8 mouse cellular contexts compared by ENCODE assay signal in the genomic region with DNA sequence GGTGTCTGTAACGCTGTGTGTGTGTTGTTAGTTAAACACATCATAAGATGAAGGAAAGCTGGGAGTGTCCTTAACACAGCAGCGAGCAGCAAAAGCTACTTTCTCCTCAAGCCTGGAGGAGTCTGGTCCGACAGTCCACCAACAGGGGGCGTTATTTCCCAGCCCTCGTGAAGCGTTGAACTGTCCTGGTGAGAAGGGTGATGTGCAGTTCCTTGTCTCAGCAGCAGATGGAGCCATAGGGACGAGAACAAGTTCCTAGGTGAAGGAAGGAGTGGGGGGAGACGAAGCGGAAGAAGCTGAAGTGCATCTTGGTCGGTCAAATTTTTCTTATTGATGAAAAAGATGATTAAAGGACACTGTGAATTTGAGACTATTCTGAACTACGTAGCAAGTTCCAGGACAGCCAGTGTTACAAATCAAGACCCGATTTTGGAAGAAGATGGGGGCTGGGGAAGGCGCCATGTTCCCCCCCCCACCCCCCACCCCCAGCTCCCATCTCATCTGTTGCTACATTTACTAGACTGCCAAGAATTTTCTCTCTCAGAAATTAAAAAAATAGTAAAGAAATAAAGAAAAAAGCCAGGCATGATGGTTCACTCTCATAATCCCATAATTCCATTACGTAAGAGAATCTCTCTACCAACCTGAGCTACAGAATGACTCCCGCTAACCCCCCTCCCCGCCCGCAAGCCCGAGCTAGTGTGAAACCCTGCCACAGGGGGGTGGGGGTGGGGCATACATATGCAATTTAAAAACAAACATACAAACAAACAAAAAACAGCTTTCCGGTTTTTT. TPM values are rescaled to one million over a fixed set of nuclear protein-coding genes. Genes with fewer than 3 reads are reported as not detected.
A peak's percentile ranks its signal among the peaks of the same experiment; 100 is the strongest.
DNase-seq lines count a peak whose midpoint lies in the region; ATAC-seq and TF ChIP-seq lines count a peak whose summit lies in the region.

No protein-coding gene starts in this region.

- in situ Hi-C loops in ES-E14 (cut with MboI; ENCODE audit: low sequenced_read_pairs in 2 of 2, unreplicated experiment in 2 of 2) = loop anchor here in 1 of 2 experiments (10.0 kb wide), 1 partner anchor 115 kb away; no protein-coding TSS in a partner anchor

- ATAC-seq in forebrain, embryonic 15.5 days (replicated peaks) = peak; percentile 94
- ATAC-seq in liver, embryonic 16.5 days (ENCODE audit: low read depth) = peak; percentile 50; the same call in 1 of the 2 replicates
- ATAC-seq in neural tube, embryonic 13.5 days (ENCODE audit: low read depth) = peak; percentile 94

- peak overlapping the region; percentile 53 for H3K4me2 ChIP-seq in forebrain, embryonic 15.5 days (replicated peaks)
- H3K4me2 ChIP-seq in liver, embryonic 16.5 days (ENCODE audit: low read depth, low read length) = peak overlapping the region; percentile 41
- H3K4me2 ChIP-seq in neural tube, embryonic 13.5 days = peak overlapping the region; percentile 66

- no peaks in the 10 kb centered on the region for H3K9me3 ChIP-seq in ES-E14 (ENCODE audit: control insufficient read depth, insufficient read depth, low read depth, low read length)
- no peaks in the 10 kb centered on the region for H3K9me3 ChIP-seq in forebrain, embryonic 15.5 days
- H3K9me3 ChIP-seq in liver, embryonic 16.5 days (replicated peaks; ENCODE audit: control insufficient read depth, low read length) = no peaks in the 10 kb centered on the region
- H3K9me3 ChIP-seq in neural tube, embryonic 13.5 days = no peaks in the 10 kb centered on the region

- peak overlapping the region; percentile 5; the same call in 1 of the 2 replicates for H3K27ac ChIP-seq in ES-E14 (ENCODE audit: insufficient read depth, low read depth, low read length, poor library complexity, severe bottlenecking)
- 0 out of 2 replicates have a peak overlapping the region, but pooled peaks have one; percentile 6 for H3K27ac ChIP-seq in forebrain, embryonic 15.5 days (replicated peaks)
- H3K27ac ChIP-seq in liver, embryonic 16.5 days (ENCODE audit: low read length) = no peak overlapping the region
- no peak overlapping the region for H3K27ac ChIP-seq in neural tube, embryonic 13.5 days (replicated peaks)

- intact Hi-C loops in heart, postnatal 14 days (cut with DNase I) = loop anchor here (1.0 to 10.0 kb wide), 3 partner anchors 51 to 205 kb away; partner anchors contain the start of gene Necap1

- peaks cover 2 to 17% of the 10 kb centered on the region in 2 experiments; a peak in 2 of 4 replicates for H3K4me1 ChIP-seq in ES-E14 (ENCODE audit: control insufficient read depth in 2 of 2, insufficient read depth in 2 of 2, low read length in 2 of 2, poor library complexity in 1 of 2)
- H3K4me1 ChIP-seq in forebrain, embryonic 15.5 days = peaks cover 3% of the 10 kb centered on the region; the same call in 1 of the 2 replicates
- H3K4me1 ChIP-seq in liver, embryonic 16.5 days (ENCODE audit: control insufficient read depth, low read depth, low read length) = no peaks in the 10 kb centered on the region
- peaks cover 7% of the 10 kb centered on the region; the same call in 1 of the 2 replicates for H3K4me1 ChIP-seq in neural tube, embryonic 13.5 days (replicated peaks)

- no peaks in the 10 kb centered on the region for H3K36me3 ChIP-seq in ES-E14 (ENCODE audit: control insufficient read depth, insufficient read depth, low read length, poor library complexity, severe bottlenecking)
- no peaks in the 10 kb centered on the region for H3K36me3 ChIP-seq in forebrain, embryonic 15.5 days
- no peaks in the 10 kb centered on the region for H3K36me3 ChIP-seq in liver, embryonic 16.5 days (ENCODE audit: control insufficient read depth, insufficient read depth)
- H3K36me3 ChIP-seq in neural tube, embryonic 13.5 days = no peaks in the 10 kb centered on the region

- no peak overlapping the region for H3K9ac ChIP-seq in ES-E14 (ENCODE audit: insufficient read depth, low read depth, low read length, poor library complexity, severe bottlenecking)
- H3K9ac ChIP-seq in forebrain, embryonic 15.5 days (replicated peaks) = peak overlapping the region; percentile 40
- H3K9ac ChIP-seq in liver, embryonic 16.5 days (ENCODE audit: low read depth, low read length) = no peak overlapping the region
- H3K9ac ChIP-seq in neural tube, embryonic 13.5 days = peak overlapping the region; percentile 64

- H3K27me3 ChIP-seq in forebrain, embryonic 15.5 days = no peaks in the 10 kb centered on the region
- peaks cover 2% of the 10 kb centered on the region; the same call in 1 of the 2 replicates for H3K27me3 ChIP-seq in liver, embryonic 16.5 days (ENCODE audit: control insufficient read depth, insufficient read depth, low read depth, low read length)
- peaks cover 2% of the 10 kb centered on the region; the same call in 1 of the 2 replicates for H3K27me3 ChIP-seq in neural tube, embryonic 13.5 days

- 5% methylated on average over 19 of the region's 19 CpGs for WGBS in forebrain, embryonic 15.5 days
- WGBS in large intestine, adult 2 months = 12% methylated on average over 19 of the region's 19 CpGs
- WGBS in liver, embryonic 16.5 days (ENCODE audit: insufficient replicate concordance) = 9% methylated on average over 19 of the region's 19 CpGs
- WGBS in neural tube, embryonic 13.5 days = 8% methylated on average over 19 of the region's 19 CpGs

- H3K4me3 ChIP-seq in ES-E14 (ENCODE audit: insufficient read depth in 1 of 2, low read depth in 1 of 2, low read length in 2 of 2, poor library complexity in 1 of 2, severe bottlenecking in 1 of 2) = peak overlapping the region; percentile 28 to 52; a peak in 3 of 4 replicates
- peak overlapping the region; percentile 49 for H3K4me3 ChIP-seq in forebrain, embryonic 15.5 days
- 0 out of 2 replicates have a peak overlapping the region, but pooled peaks have one; percentile 27 for H3K4me3 ChIP-seq in liver, embryonic 16.5 days (ENCODE audit: low read depth, low read length)
- H3K4me3 ChIP-seq in neural tube, embryonic 13.5 days = peak overlapping the region; percentile 44

- peak; percentile 100 for DNase-seq in ES-E14 (ENCODE audit: low read depth, low spot score)
- peak; percentile 94 for DNase-seq in cerebellum, adult 11-12 months
- DNase-seq in heart, postnatal 14 days = peak; percentile 78 to 90
- DNase-seq in large intestine, adult 2 months (ENCODE audit: low read depth, low spot score) = peak; percentile 32
- peak; percentile 96 for DNase-seq in telencephalon, adult 2 months (ENCODE audit: low read depth, low spot score)

TF ChIP-seq in ES-E14, 5 proteins besides CTCF, POLR2A, EP300 and RAD21:
- TF ChIP-seq ZC3H11A (IDR thresholded peaks at IDR 0.05; ENCODE audit: borderline replicate concordance, low read depth, low read length) (peak; percentile 98), HCFC1 (IDR thresholded peaks at IDR 0.05; ENCODE audit: borderline replicate concordance, insufficient read depth, low read length) (peak; percentile 36; the same call in 1 of the 2 replicates), CHD2 (IDR thresholded peaks at IDR 0.05; ENCODE audit: low read depth, low read length) (peak; percentile 31; the same call in 1 of the 2 replicates), ZNF384 (IDR thresholded peaks at IDR 0.05; ENCODE audit: low read depth, low read length) (peak; percentile 57; the same call in 1 of the 2 replicates), MAFK (IDR thresholded peaks at IDR 0.05; ENCODE audit: insufficient read depth, low read depth, low read length) (no peak)
TF ChIP-seq in ES-E14: peak in this region for 4.

RNA-seq across cellular contexts. Expression of gene Nanog, which starts 37.7 kb away (rescaled TPM):
- total RNA-seq in ES-E14 (2012; rRNA removed) = 89.3 and 138 TPM in 2 replicates
- 0.09 and 0.29 TPM in 2 replicates for polyA plus RNA-seq in forebrain, embryonic 15.5 days (2015; fragmentation: Nextera tagmentation; extraction: Ambion mirVana)
- not detected for total RNA-seq in heart, postnatal 14 days (2021)
- 0.10 TPM in 1 of 2 replicates, not detected in the other for polyA plus RNA-seq in large intestine, adult 2 months (2012; rRNA removed)
- not detected in 2 replicates for polyA plus RNA-seq in liver, embryonic 16.5 days (2015; fragmentation: Nextera tagmentation; extraction: Ambion mirVana)
- polyA plus RNA-seq in neural tube, embryonic 13.5 days (2015; fragmentation: Nextera tagmentation; extraction: Ambion mirVana) = 0.15 TPM in 2 replicates

RNA-seq across cellular contexts. Expression of gene Dppa3, which starts 43.4 kb away (rescaled TPM):
- total RNA-seq in ES-E14 (2012; rRNA removed) = 19.2 and 19.6 TPM in 2 replicates
- not detected in 2 replicates for polyA plus RNA-seq in forebrain, embryonic 15.5 days (2015; fragmentation: Nextera tagmentation; extraction: Ambion mirVana)
- total RNA-seq in heart, postnatal 14 days (2021) = not detected
- not detected in 2 replicates for polyA plus RNA-seq in large intestine, adult 2 months (2012; rRNA removed)
- not detected in 2 replicates for polyA plus RNA-seq in liver, embryonic 16.5 days (2015; fragmentation: Nextera tagmentation; extraction: Ambion mirVana)
- not detected in 2 replicates for polyA plus RNA-seq in neural tube, embryonic 13.5 days (2015; fragmentation: Nextera tagmentation; extraction: Ambion mirVana)

RNA-seq across cellular contexts. Expression of gene Gdf3, which starts 59.7 kb away (rescaled TPM):
- 155 and 219 TPM in 2 replicates for total RNA-seq in ES-E14 (2012; rRNA removed)
- not detected in 2 replicates for polyA plus RNA-seq in forebrain, embryonic 15.5 days (2015; fragmentation: Nextera tagmentation; extraction: Ambion mirVana)
- not detected for total RNA-seq in heart, postnatal 14 days (2021)
- polyA plus RNA-seq in large intestine, adult 2 months (2012; rRNA removed) = 0.11 and 0.19 TPM in 2 replicates
- polyA plus RNA-seq in liver, embryonic 16.5 days (2015; fragmentation: Nextera tagmentation; extraction: Ambion mirVana) = 0.97 and 0.98 TPM in 2 replicates
- not detected in 2 replicates for polyA plus RNA-seq in neural tube, embryonic 13.5 days (2015; fragmentation: Nextera tagmentation; extraction: Ambion mirVana)

Comparison
In these comparisons a context has a peak if more than half of its experiments do, and no peak if none do; other contexts are left out.
1. DNase-seq: peak in every context shown above with its lines; median percentile 100 in ES-E14; 96 in telencephalon, adult 2 months; 94 in cerebellum, adult 11-12 months; 84 in heart, postnatal 14 days; 32 in large intestine, adult 2 months.
2. H3K27ac ChIP-seq: peak in ES-E14 (single experiment) and forebrain, embryonic 15.5 days (single experiment); none in liver, embryonic 16.5 days (single experiment) and neural tube, embryonic 13.5 days (single experiment).
3. H3K9ac ChIP-seq: peak in forebrain, embryonic 15.5 days (single experiment) and neural tube, embryonic 13.5 days (single experiment); none in ES-E14 (single experiment) and liver, embryonic 16.5 days (single experiment).
4. Peak in every context shown above with its lines, with median percentiles within 50 percentile points of each other: H3K4me3 ChIP-seq, ATAC-seq and H3K4me2 ChIP-seq.